Mouse (Mus musculus) hindbrain, embryonic 10.5 days (tissue): ENCODE measurements around the gene Acy3. TPM values are rescaled to one million over a fixed set of nuclear protein-coding genes. Genes with fewer than 3 reads are reported as not detected.
"Not testable (repeated sequence)": the region's sequence is repeated elsewhere in the genome, so short reads cannot be mapped to it uniquely, and the experiment has no call there.

Experiments
- DNase-seq: peaks from one replicate; pipeline ENCODE4 v3.0.0-alpha.2; 2017; ENCODE audit warnings: low spot score
- H3K27ac ChIP-seq: fragments of 300-500 bp; sonication (generic); 2 replicates; pipeline ENCODE4 v1.5.1; 2016; ENCODE audit warnings: mild to moderate bottlenecking, moderate library complexity
- H3K27me3 ChIP-seq: fragments of 300-500 bp; sonication (generic); 2 replicates; pipeline ENCODE4 v1.6.1; 2016; ENCODE audit warnings: mild to moderate bottlenecking; ENCODE audit not compliant: poor library complexity, insufficient read depth, severe bottlenecking
- H3K36me3 ChIP-seq: fragments of 300-500 bp; sonication (generic); 2 replicates; pipeline ENCODE4 v1.6.1; 2016; ENCODE audit warnings: mild to moderate bottlenecking, moderate library complexity
- H3K4me1 ChIP-seq: fragments of 300-500 bp; sonication (generic); replicated peaks from 2 replicates; pipeline ENCODE4 v1.6.1; 2016; ENCODE audit warnings: mild to moderate bottlenecking
- H3K4me3 ChIP-seq: fragments of 300-500 bp; sonication (generic); 2 replicates; pipeline ENCODE4 v1.5.1; 2016; ENCODE audit warnings: mild to moderate bottlenecking, moderate library complexity
- H3K9me3 ChIP-seq: fragments of 300-500 bp; sonication (generic); 2 replicates; pipeline ENCODE4 v1.6.1; 2016; ENCODE audit warnings: mild to moderate bottlenecking, moderate library complexity
- WGBS: fragments of 180-500 bp; shearing (Covaris S2); methylation state at CpG from one replicate; pipeline ENCODE4 v1.1.7; 2016; 5-methylcytosine and 5-hydroxymethylcytosine counted together
- polyA plus RNA-seq: library from polyadenylated mRNA; unstranded; fragments of >200 nt; fragmentation: Nextera tagmentation; extraction: Ambion mirVana; gene quantifications from 2 replicates; pipeline ENCODE4 v1.2.1, GENCODE M21; 2016

Acy3 gene
- polyA plus RNA-seq, 1 experiment from 2014 or later = 2.9 TPM

DNA sequence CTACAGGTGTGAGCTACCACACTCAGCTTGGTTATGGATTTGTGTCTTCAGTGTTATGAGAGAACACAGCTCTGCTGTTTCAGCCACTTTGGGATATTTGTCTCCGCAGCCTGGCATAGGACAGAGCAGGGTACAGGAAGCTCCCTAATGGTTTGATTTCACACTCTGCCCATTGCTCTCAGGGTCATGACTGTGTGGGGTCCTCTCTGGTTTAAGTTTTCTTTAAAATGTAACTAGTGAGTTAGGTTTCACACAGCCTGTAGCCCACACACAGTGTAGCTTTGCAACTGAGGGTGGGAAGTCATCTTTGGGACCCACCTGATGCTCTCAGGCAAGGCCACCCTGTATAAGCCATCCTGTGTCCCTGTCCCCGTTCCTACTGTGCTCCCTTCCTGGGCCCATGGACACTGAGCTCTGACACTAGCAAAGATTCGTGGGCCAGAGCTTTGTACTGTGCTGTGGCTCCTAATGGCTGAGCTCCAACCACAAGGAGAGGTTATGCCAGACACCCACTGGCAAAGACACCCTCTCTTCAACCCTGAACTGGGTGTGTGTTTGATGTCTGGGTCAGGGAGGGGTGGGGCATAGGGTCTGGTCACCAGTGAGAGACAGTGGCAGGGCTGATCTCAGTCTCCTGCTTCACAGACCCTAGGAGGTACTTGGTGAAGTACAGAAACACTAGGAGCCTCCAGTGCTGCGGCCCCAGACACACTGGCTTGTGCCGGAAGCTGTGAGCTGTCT, 28.9 kb upstream of the Acy3 start:
- H3K4me1 ChIP-seq, H3K27me3 ChIP-seq, H3K27ac ChIP-seq, DNase-seq, H3K9me3 ChIP-seq, H3K4me3 ChIP-seq, H3K36me3 ChIP-seq: not testable (repeated sequence)
- whole genome bisulfite sequencing = 84% methylated on average over 5 of the region's 5 CpGs

DNA sequence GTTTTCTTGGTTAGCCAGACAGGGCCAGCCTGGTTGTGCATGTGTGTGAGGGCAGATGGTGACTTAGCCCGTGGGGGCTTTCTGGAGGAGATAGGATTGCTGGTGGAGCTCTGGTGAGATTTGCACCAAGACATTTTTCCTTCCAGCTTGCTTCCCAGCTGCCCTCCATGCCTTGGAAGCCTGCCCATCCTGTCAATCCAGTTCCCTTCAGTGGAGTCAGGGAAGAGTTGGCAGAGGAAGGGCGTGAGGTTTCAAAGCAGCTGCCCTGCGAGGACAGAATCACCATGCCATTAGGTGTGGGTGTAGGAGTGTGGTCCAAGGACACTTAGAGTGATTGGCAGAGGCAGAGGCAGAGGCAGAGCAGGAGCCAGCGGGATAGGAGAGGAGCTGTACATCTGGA, 27.9 kb upstream of the Acy3 start, which contains the start of gene Aldh3b3:
Gene Aldh3b3, plus strand, starts transcription at position 176 of the 400 bp plus-strand sequence.
- H3K36me3 ChIP-seq = no peaks in the 10 kb centered on the region
- no peak within 1 kb of the TSS for H3K4me3 ChIP-seq
- H3K4me1 ChIP-seq = 0 out of 2 replicates have a peak, but pooled peaks cover 3% of the 10 kb centered on the region
- no peaks in the 10 kb centered on the region for H3K27me3 ChIP-seq
- no peak within 1 kb of the TSS for H3K27ac ChIP-seq
- no peak for DNase-seq
- WGBS = 79% methylated on average over 4 of the region's 4 CpGs
- no peaks in the 10 kb centered on the region for H3K9me3 ChIP-seq

DNA sequence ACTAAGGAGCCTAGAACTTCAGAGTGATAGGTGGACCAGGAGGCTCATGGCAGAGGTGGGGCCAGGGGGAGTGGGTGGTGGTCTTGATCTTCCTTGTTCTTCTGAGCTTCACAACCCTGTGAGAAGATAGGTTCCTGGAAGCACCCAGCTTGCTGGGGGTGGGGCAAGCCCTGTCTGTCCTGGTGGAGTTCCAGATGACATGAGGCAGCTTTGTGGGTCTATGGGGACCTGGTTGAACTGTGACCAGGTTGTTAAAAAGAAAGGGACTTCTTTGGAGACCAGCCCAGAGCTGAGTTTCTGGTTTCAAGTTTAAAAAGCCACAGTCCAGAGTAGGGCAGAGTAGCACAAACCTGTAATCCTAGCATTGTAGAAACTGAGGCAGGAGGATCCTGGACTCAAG, 27.3 kb upstream of the Acy3 start:
- Histone ChIP-seq H3K9me3 (no peaks in the 10 kb centered on the region), H3K4me1 (0 out of 2 replicates have a peak, but pooled peaks cover 3% of the 10 kb centered on the region), H3K27ac (no peak overlapping the region), H3K4me3 (no peak overlapping the region), H3K27me3 (no peaks in the 10 kb centered on the region), H3K36me3 (no peaks in the 10 kb centered on the region)
- no peak for DNase-seq

DNA sequence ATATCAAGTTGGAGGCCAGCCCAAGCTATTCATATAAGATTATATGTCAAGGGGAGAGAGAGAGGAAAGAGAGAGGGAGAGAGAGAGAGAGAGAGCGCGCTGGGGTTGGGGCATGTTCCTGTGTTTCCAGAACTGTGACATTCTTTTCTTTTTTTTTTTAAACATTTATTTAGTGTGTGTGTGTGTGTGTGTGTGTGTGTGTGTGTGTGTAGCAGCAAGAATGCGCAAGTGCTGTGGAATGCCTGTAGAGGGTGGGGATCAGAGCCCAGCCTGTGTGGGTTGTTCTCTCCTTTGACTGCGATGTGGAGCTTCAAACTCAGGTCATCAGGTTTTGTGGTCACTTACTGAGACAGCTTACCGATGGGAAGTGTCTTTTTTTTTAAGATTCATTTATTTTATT, 26.2 kb upstream of the Acy3 start:
- WGBS = 85% methylated on average over 5 of the region's 5 CpGs
- no peak overlapping the region for H3K4me3 ChIP-seq
- no peaks in the 10 kb centered on the region for H3K27me3 ChIP-seq
- no peaks in the 10 kb centered on the region for H3K4me1 ChIP-seq
- no peak for DNase-seq
- H3K36me3 ChIP-seq = no peaks in the 10 kb centered on the region
- H3K27ac ChIP-seq = no peak overlapping the region
- no peaks in the 10 kb centered on the region for H3K9me3 ChIP-seq

DNA sequence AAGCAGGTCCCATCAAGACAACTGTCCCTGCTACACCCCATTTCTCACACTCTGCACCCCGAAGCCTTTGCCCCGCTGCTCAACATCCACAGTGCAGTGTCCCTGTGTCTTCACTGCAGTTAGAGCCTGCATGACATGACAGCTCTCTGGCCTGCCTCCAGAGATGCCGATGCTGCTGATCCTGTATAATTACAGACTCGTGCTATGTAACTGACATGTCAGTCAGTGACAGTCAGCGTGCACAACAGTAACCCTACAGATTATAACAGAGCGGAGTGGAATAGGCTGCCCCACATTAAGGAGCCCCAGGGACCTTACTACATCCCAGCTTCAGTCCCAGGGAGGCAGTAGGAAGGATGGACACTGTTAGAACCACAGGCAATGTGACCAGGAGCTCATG, 24.6 kb upstream of the Acy3 start:
- not testable (repeated sequence) for H3K27ac ChIP-seq, H3K36me3 ChIP-seq, H3K4me1 ChIP-seq, DNase-seq, H3K9me3 ChIP-seq, H3K4me3 ChIP-seq, H3K27me3 ChIP-seq
- WGBS = 90% methylated on average over 6 of the region's 6 CpGs

DNA sequence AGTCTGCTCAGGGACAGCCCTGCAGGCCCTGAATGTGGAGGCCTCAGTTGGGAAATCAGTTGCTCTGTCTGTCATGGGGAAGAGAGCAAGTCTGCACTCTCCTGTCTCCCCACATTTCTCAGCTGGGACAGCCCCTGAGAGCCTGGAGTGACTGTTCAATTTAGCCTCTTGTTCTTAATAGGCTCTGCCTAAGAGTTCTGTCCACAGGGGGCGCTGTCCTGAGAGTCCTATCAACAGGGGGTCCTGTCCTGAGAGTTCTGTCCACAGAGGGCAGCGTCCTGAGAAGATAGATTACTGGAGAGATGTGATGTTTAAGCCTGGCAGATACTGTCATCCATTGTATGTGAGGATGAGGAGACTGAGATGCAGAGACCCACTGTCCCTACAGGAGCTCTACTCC, 23.9 kb upstream of the Acy3 start:
- Histone ChIP-seq H3K9me3 (no peaks in the 10 kb centered on the region), H3K4me1 (no peaks in the 10 kb centered on the region), H3K4me3 (no peak overlapping the region), H3K36me3 (no peaks in the 10 kb centered on the region), H3K27me3 (no peaks in the 10 kb centered on the region), H3K27ac (no peak overlapping the region)
- DNase-seq = no peak
- WGBS = 12% methylated on average over 2 of the region's 2 CpGs

DNA sequence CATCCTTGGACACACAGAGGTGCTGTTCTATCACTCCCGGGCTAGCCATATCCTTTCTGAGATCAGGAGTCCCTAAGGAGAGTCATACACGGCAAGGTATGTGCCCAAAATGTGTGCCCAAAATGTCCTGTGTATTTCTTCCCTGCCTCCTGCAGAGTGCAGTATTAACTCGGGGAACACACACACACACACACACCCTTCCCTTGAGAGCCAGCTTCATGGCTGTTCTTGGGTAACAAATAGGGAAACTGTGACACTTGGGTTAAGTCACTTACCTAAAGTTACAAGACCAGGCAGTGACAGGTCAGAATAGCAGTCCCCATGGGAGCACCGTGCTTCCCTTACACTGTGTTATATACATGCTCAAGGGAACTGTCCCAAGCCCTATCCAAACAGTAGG, 22.3 kb upstream of the Acy3 start:
- no peak overlapping the region for H3K27ac ChIP-seq
- WGBS = 78% methylated on average over 4 of the region's 4 CpGs
- DNase-seq = no peak
- H3K36me3 ChIP-seq = no peaks in the 10 kb centered on the region
- no peaks in the 10 kb centered on the region for H3K9me3 ChIP-seq
- no peak overlapping the region for H3K4me3 ChIP-seq
- H3K27me3 ChIP-seq = no peaks in the 10 kb centered on the region
- peaks cover 6% of the 10 kb centered on the region; the same call in 1 of the 2 replicates for H3K4me1 ChIP-seq

DNA sequence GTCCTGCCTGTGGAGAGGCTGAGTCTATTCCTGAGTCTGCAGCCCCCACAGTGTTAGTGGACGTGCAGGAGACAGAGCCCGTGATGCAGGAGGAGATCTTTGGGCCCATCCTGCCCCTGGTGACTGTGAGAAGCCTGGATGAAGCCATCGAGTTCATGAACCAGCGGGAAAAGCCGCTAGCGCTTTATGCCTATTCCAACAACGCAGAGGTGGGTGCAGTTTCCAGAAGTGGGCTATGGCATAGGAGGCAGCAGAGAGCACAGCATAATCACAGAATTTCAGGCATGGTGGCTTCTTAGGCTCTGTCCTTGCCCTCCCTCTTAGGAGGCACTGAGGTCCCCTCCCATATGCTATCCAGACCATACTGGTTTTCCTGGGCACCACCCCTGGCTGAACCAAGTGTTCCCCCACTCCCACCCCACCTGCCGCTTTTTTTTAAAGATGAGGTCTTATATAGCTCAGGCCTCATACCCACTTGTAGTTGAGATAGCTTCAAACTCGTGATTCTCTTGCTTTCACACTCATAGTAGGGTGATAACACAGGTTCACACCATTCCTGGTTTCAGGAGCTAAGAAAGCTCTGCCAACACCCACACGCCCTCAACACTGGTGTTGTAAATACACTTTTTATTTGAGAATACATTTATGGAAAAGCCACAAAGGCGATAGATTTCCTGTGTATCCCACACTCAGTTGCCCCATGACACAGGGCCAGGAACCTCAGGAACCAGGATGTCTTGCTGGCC, 19.9 kb upstream of the Acy3 start:
- DNase-seq = no peak
- H3K27ac ChIP-seq = no peak overlapping the region
- H3K4me3 ChIP-seq = no peak overlapping the region
- peaks cover 12% of the 10 kb centered on the region for H3K4me1 ChIP-seq
- H3K9me3 ChIP-seq = no peaks in the 10 kb centered on the region
- no peaks in the 10 kb centered on the region for H3K27me3 ChIP-seq
- no peaks in the 10 kb centered on the region for H3K36me3 ChIP-seq
- WGBS = 74% methylated on average over 11 of the region's 11 CpGs

DNA sequence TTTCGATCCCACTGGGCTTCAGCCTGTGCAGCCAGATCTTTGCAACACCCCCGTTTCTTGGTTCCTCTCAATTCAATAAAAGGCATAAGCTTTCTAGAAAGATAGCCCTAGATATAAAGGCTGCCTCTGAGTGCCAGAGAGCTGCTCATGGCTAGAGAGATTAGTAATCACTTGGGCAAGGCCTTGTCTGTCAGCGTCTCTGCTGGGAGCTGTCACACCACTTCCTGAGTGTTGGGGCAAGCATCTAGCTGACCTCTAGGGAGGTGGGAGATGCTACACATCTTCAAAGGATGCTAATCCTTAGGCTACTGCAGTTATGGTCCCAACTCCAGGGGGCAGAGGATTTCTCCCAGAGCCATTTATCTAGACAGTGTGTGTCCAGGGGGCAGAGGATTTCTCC, 19.1 kb upstream of the Acy3 start:
- no peak for DNase-seq
- H3K27ac ChIP-seq = no peak overlapping the region

DNA sequence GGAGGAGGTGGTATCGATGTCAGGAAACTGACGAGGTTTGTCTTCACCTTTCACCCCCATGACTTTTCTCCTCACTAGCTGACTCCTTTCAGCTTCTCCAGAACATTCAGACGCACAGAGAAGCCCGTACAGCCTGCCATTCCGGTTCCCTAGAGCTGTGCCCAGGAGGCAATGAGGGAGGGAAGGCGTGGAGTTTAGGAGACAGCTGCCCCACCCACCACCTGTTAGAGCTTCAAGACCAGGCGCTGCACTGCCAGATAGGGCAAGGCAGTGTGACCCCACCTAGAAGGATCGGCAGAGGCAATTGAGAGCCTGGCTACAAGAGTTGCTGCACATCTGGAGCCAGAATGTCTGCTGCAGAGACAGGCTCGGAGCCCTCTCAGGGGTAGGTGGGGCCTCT, 14.1 kb upstream of the Acy3 start, which contains the start of gene Aldh3b2:
Gene Aldh3b2, plus strand, starts transcription at position 100 of the 400 bp plus-strand sequence.
- Histone ChIP-seq H3K9me3 (no peaks in the 10 kb centered on the region), H3K4me3 (no peak within 1 kb of the TSS), H3K36me3 (no peaks in the 10 kb centered on the region), H3K27ac (no peak within 1 kb of the TSS), H3K4me1 (peaks cover 20% of the 10 kb centered on the region), H3K27me3 (no peaks in the 10 kb centered on the region)
- DNase-seq = no peak
- 43% methylated on average over 9 of the region's 9 CpGs for WGBS

More for the DNA sequence above, 19.1 kb upstream of the Acy3 start:
- Histone ChIP-seq H3K27me3 (no peaks in the 10 kb centered on the region), H3K9me3 (no peaks in the 10 kb centered on the region), H3K36me3 (no peaks in the 10 kb centered on the region), H3K4me3 (no peak overlapping the region), H3K4me1 (peaks cover 14% of the 10 kb centered on the region)
- 70% methylated on average over 3 of the region's 3 CpGs for WGBS

DNA sequence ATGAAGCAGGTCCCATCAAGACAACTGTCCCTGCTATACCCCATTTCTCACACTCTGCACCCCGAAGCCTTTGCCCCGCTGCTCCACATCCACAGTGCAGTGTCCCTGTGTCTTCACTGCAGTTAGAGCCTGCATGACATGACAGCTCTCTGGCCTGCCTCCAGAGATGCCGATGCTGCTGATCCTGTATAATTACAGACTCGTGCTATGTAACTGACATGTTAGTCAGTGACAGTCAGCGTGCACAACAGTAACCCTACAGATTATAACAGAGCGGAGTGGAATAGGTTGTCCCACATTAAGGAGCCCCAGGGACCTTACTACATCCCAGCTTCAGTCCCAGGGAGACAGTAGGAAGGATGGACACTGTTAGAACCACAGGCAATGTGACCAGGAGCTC, 11.8 kb upstream of the Acy3 start:
- WGBS = 91% methylated on average over 6 of the region's 6 CpGs
- not testable (repeated sequence) for H3K36me3 ChIP-seq, H3K27ac ChIP-seq, H3K27me3 ChIP-seq, DNase-seq, H3K4me3 ChIP-seq, H3K9me3 ChIP-seq
- H3K4me1 ChIP-seq = peaks cover 16% of the 10 kb centered on the region

DNA sequence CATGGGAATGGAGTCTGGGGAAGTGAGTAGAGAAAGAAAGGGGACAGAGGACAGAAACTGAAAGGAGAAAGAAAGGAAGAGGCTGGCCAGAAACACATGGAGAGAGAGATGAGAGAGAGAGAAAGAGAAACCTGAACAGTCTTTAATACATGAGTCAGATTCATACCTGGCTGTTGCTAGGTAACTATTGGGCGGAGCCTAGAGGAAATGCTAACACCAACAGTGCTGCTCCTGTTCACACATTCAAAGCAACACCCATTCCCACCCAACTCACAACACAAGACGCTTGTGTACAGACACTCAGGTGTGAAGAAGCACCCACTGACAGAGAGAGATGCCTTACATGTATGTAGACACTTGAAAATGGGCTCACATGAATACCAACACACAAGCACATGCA, 10.5 kb upstream of the Acy3 start:
- WGBS = 75% methylated on average over 2 of the region's 2 CpGs
- Histone ChIP-seq H3K36me3 (no peaks in the 10 kb centered on the region), H3K4me3 (no peak overlapping the region), H3K27me3 (no peaks in the 10 kb centered on the region), H3K4me1 (peaks cover 27% of the 10 kb centered on the region), H3K27ac (no peak overlapping the region), H3K9me3 (no peaks in the 10 kb centered on the region)
- no peak for DNase-seq

DNA sequence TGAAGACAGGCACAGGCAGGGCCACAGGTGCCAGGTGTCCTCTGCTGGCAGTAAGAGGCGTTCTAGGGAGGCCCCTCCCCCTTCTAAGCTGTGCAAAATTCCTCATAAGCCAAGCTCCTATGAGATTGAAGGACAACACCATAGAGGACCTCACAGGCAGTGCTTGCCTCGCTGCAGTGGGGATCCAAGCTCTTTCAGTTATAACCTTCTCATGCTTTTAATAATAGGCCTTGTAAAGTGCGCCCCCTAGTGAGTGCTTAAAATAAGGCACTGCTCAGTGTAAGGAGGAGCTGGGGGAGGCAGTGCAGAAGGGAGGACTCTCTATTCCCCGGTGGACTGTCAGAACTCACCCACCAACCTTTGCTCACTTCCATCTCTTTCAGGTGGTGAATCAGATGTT, 6.1 kb upstream of the Acy3 start:
- peaks cover 50% of the 10 kb centered on the region for H3K4me1 ChIP-seq
- peak; percentile 79 for DNase-seq
- H3K36me3 ChIP-seq = no peaks in the 10 kb centered on the region
- peak overlapping the region; percentile 74 for H3K27ac ChIP-seq
- no peaks in the 10 kb centered on the region for H3K27me3 ChIP-seq
- H3K4me3 ChIP-seq = no peak overlapping the region
- no peaks in the 10 kb centered on the region for H3K9me3 ChIP-seq
- 25% methylated on average over 4 of the region's 4 CpGs for WGBS
